Mouse (Mus musculus): ENCODE results near the gene Tram2. TPM values are rescaled to one million over a fixed set of nuclear protein-coding genes. Genes with fewer than 3 reads are reported as not detected.

Gene Tram2
- 9.1 and 11.2 TPM in 2 replicates for polyA plus RNA-seq (2015; fragmentation: Nextera tagmentation; extraction: Ambion mirVana)

DNA sequence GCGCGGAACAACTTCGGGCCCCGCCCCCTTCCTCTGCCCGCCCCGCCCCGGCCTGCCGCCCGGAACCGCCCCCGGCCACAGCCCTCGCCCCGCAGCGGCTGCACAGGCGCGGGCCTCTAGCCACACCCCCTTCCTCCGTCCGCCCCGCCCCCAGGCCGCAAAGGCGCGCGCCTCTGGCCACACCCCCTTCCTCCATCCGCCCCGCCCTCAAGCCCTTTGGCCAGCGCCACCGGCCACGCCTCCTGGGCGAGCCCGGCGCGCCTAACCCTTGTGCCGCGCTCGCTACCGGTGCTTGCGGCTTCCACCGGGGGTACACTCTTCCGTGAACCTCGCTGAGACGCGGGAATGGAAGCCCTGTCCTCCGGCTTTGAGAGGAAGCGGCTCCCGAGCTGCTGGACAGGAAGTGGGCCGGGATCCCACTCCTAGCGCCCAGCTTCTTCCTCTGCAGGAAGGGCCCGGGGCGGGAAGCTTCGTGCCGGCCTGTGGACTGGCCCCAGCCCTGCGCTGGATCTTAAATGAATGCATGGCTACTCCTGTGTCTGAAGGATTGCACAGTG lies at the start of gene Tram2:
Tram2 (minus strand) TSS at position 13 of the 557 bp plus-strand sequence.
- H3K36me3 ChIP-seq: no peaks in the 10 kb centered on the region
- no peaks in the 10 kb centered on the region for H3K27me3 ChIP-seq
- peak; percentile 91 for ATAC-seq (ENCODE audit: insufficient number of reproducible peaks, insufficient read depth, low FRiP score, low TSS enrichment, low read depth)
- H3K9ac ChIP-seq: peak within 1 kb of the TSS; percentile 85
- H3K4me2 ChIP-seq: peak within 1 kb of the TSS; percentile 78
- WGBS: under 1% methylated on average over 45 of the region's 52 CpGs
- H3K27ac ChIP-seq: peak within 1 kb of the TSS; percentile 91
- H3K4me3 ChIP-seq: peak within 1 kb of the TSS; percentile 74
- H3K9me3 ChIP-seq: no peaks in the 10 kb centered on the region
- peaks cover 43% of the 10 kb centered on the region for H3K4me1 ChIP-seq

DNA sequence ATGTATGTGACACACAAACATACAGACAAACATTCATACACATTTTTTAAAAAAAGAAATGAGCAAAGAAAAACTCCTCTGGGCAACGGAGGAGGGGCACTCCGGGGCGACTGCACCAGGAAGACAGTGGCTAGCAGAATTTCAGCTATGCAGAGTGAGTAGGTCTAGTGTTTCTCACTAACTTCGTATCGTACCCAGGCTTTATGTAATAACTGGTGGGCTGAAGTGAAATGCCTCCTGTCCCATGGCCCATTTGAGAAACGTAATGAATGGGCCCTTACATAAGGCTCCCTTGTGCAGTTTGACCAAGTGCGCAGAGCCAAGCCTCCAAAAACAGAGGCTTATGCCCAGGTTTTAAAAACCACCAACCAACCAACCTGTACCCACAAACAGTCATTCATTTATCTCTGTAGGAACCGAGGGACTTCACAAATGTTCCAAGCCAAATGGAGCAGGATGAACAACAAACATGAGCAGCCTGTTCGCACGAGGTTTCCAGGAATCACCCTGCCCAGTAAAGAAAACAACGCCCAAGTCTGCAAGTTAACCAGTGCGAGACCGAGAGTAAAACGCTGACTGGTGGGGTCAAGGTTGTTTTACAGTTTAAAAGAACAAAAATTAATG lies 45.8 kb upstream of the Tram2 start:
- Histone ChIP-seq H3K4me2 (no peak overlapping the region), H3K4me3 (no peak overlapping the region), H3K27ac (no peak overlapping the region; the same call in 1 of the 2 replicates), H3K9me3 (no peaks in the 10 kb centered on the region), H3K36me3 (no peaks in the 10 kb centered on the region), H3K27me3 (no peaks in the 10 kb centered on the region), H3K9ac (no peak overlapping the region), H3K4me1 (no peaks in the 10 kb centered on the region)
- 75% methylated on average over 14 of the region's 14 CpGs for WGBS
- no peak for ATAC-seq (ENCODE audit: insufficient number of reproducible peaks, insufficient read depth, low FRiP score, low TSS enrichment, low read depth)

- Histone ChIP-seq H3K4me1 (no peaks in the 10 kb centered on the region), H3K9ac (no peak overlapping the region), H3K4me3 (no peak overlapping the region), H3K27ac (no peak overlapping the region), H3K27me3 (no peaks in the 10 kb centered on the region), H3K36me3 (no peaks in the 10 kb centered on the region), H3K9me3 (no peaks in the 10 kb centered on the region), H3K4me2 (no peak overlapping the region)
- no peak for ATAC-seq (ENCODE audit: insufficient number of reproducible peaks, insufficient read depth, low FRiP score, low TSS enrichment, low read depth)
- WGBS: 84% methylated on average over 4 of the region's 4 CpGs
These were observed 24.8 kb upstream of the Tram2 start for GRCm38 (mm10) chr1:21103784-21104183.

DNA sequence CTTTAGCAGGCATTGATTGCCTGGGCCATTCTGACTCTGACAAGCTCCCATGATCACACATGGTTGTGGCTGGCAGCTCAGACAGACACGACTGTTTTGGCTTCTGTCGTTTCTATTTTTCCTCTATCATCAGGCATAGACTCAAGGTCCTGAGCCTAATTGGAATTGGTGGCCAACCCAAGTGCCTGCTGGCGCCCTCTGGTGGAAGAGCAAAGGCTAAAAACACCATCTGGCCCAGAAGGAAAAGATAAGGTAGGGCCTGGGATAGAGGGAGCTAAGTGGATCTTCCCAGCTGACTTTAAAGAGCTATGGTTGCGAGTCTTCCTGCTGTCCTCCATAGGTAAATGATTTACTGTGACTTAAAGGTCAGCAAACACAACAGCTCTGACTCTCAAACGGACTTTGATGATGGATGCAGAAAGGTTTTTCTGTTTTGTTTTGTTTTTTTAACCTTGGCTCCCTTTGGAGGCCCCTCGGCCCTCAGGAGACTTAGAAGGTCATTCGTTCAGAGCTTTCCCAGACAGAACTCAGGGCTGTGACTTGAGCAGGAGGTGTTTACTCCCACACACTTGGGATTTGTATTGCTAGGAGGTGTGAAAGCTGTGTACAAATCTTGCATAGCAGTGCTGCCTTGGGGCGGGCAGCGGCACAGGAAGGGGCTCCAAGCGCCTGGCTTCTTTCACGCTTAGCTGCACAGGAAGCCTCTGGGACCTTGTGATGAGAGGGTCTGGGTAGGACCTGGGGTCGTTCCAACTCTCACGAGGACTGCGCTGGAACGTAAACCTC lies 22.4 kb upstream of the Tram2 start:
- 42% methylated on average over 15 of the region's 15 CpGs for WGBS
- no peak overlapping the region for H3K27ac ChIP-seq
- H3K27me3 ChIP-seq: no peaks in the 10 kb centered on the region
- no peaks in the 10 kb centered on the region for H3K36me3 ChIP-seq
- H3K4me3 ChIP-seq: no peak overlapping the region
- H3K4me1 ChIP-seq: 0 out of 2 replicates have a peak, but pooled peaks cover 5% of the 10 kb centered on the region
- H3K9ac ChIP-seq: no peak overlapping the region
- no peaks in the 10 kb centered on the region for H3K9me3 ChIP-seq
- H3K4me2 ChIP-seq: no peak overlapping the region
- ATAC-seq (ENCODE audit: insufficient number of reproducible peaks, insufficient read depth, low FRiP score, low TSS enrichment, low read depth): no peak

DNA sequence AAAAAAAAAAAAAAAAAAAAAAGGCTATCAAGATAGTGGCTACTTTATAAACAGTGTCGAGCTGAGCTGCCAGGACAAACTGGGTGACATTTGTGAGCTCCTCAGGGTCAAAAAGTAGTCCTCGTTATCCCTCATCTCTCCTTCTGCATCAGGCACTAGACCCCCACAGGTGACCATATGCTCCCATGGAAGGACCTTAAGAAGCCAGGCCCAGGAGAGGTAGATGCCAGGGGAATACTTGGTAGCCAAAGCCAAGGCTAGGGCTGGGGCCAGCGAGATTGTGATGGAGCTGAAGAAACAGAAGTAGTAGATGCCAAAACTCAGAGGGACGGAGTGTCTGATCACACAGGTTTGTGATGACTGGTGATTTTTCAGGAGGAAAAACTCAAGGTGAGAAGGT lies 21.7 kb upstream of the Tram2 start:
- H3K4me2 ChIP-seq: no peak overlapping the region
- 90% methylated on average over 4 of the region's 4 CpGs for WGBS
- no peak overlapping the region for H3K27ac ChIP-seq
- no peaks in the 10 kb centered on the region for H3K9me3 ChIP-seq
- no peak overlapping the region for H3K9ac ChIP-seq
- H3K4me3 ChIP-seq: no peak overlapping the region
- H3K4me1 ChIP-seq: 0 out of 2 replicates have a peak, but pooled peaks cover 5% of the 10 kb centered on the region
- H3K36me3 ChIP-seq: no peaks in the 10 kb centered on the region
- ATAC-seq (ENCODE audit: insufficient number of reproducible peaks, insufficient read depth, low FRiP score, low TSS enrichment, low read depth): no peak
- H3K27me3 ChIP-seq: no peaks in the 10 kb centered on the region

DNA sequence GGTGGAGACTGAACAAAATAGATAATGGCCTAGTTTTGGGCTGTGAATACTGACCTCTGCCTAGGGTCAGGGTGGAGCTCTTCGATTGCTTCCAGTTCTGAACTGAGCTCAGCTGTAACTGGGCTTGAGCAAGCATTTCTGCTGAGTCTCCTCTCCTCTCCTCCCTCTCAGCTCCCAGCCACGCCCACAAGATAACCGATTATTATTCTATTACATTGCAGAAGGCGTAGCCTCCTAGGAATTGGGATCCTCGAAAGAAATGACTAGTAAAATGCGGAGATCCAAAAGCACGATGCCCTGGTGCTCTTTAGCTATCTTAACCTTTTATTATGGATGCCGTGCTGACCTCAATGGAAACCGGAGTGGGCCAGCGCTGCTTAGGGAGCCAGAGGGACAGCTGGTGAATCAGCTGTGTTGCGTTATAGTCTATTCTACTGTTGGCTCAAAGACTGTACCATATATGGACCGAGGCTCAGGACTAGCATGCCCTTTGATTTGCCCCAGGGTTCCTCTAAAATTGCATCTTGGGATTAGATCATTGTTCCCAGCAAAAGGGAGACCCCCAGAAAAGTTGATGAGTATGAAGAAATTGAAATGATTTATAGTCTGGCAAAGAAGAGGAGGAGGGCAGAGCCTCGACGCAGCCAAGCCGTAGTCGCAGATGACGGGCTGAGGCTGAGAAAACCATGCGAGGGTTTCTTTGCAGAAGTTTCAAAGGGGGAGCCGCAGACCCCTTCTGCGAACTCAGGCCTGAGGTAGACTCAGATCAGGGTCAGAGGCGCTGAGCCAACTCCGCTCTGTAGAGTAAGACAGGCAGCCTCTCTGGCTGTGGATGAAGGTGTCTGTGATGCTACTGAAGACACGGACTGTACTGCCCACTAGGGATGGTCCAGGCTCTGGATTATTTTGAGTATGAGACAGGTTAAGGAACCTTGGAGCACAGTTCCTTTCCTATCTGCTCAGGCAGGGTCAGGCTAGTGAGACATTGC lies 18.3 kb upstream of the Tram2 start:
- H3K27me3 ChIP-seq: no peaks in the 10 kb centered on the region
- no peak overlapping the region for H3K9ac ChIP-seq
- no peak for ATAC-seq (ENCODE audit: insufficient number of reproducible peaks, insufficient read depth, low FRiP score, low TSS enrichment, low read depth)
- no peak overlapping the region for H3K4me2 ChIP-seq
- 77% methylated on average over 23 of the region's 23 CpGs for WGBS
- H3K4me1 ChIP-seq: 0 out of 2 replicates have a peak, but pooled peaks cover 5% of the 10 kb centered on the region
- H3K4me3 ChIP-seq: no peak overlapping the region
- H3K9me3 ChIP-seq: no peaks in the 10 kb centered on the region
- H3K27ac ChIP-seq: no peak overlapping the region
- H3K36me3 ChIP-seq: no peaks in the 10 kb centered on the region

DNA sequence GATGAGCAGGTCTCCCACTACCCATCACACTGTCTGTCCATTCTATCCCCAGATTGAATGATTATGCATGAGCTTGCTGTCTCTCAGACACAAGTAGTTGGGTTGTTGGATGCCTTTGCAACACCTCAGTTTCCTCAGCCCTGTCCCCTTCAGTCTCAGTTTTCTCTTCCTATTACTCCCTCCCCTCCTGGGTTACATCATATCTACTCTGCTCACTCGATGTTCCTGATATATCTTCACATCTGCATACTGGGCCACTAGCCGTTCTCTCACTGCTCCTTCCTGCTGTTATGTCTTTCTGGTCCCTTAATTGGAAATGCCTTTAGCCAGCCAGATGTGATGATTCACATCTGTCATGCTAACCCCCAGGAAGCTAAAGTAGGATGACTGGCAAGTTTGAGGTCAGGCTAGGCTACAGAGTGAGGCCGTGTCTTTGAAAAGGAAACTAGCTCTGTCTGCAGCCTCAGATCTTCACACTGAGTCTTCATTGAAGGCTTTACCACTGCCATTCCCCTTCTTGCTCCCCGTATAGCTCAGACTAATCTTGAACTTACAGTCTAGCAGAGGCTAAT lies 15.7 kb upstream of the Tram2 start:
- no peak overlapping the region for H3K27ac ChIP-seq
- no peak for ATAC-seq (ENCODE audit: insufficient number of reproducible peaks, insufficient read depth, low FRiP score, low TSS enrichment, low read depth)
- 66% methylated on average over 4 of the region's 4 CpGs for WGBS

GRCm38 (mm10) chr1:21089661-21090117 lies 10.7 kb upstream of the Tram2 start:
- Histone ChIP-seq H3K9me3 (no peaks in the 10 kb centered on the region), H3K4me1 (peaks cover 5% of the 10 kb centered on the region), H3K27ac (peak overlapping the region; percentile 74), H3K4me3 (no peak overlapping the region), H3K9ac (peak overlapping the region; percentile 17; the same call in 1 of the 2 replicates), H3K36me3 (no peaks in the 10 kb centered on the region), H3K27me3 (no peaks in the 10 kb centered on the region), H3K4me2 (no peak overlapping the region)
- WGBS: 68% methylated on average over 6 of the region's 6 CpGs
- ATAC-seq (ENCODE audit: insufficient number of reproducible peaks, insufficient read depth, low FRiP score, low TSS enrichment, low read depth): peak; percentile 56; the same call in 1 of the 2 replicates

More for the DNA sequence above, 15.7 kb upstream of the Tram2 start:
- H3K4me2 ChIP-seq: no peak overlapping the region
- no peaks in the 10 kb centered on the region for H3K9me3 ChIP-seq
- no peak overlapping the region for H3K4me3 ChIP-seq
- no peak overlapping the region for H3K9ac ChIP-seq
- H3K36me3 ChIP-seq: no peaks in the 10 kb centered on the region
- H3K27me3 ChIP-seq: no peaks in the 10 kb centered on the region
- H3K4me1 ChIP-seq: peaks cover 7% of the 10 kb centered on the region

GRCm38 (mm10) chr1:21086291-21086690 lies 7.3 kb upstream of the Tram2 start:
- Histone ChIP-seq H3K36me3 (no peaks in the 10 kb centered on the region), H3K4me2 (no peak overlapping the region), H3K4me3 (no peak overlapping the region), H3K27me3 (no peaks in the 10 kb centered on the region), H3K9me3 (no peaks in the 10 kb centered on the region), H3K27ac (no peak overlapping the region), H3K4me1 (peaks cover 5% of the 10 kb centered on the region), H3K9ac (no peak overlapping the region)
- 75% methylated on average over 5 of the region's 5 CpGs for WGBS
- no peak for ATAC-seq (ENCODE audit: insufficient number of reproducible peaks, insufficient read depth, low FRiP score, low TSS enrichment, low read depth)

- WGBS: 80% methylated on average over 2 of the region's 2 CpGs
- Histone ChIP-seq H3K9ac (no peak overlapping the region), H3K36me3 (no peaks in the 10 kb centered on the region), H3K4me3 (no peak overlapping the region), H3K27ac (no peak overlapping the region), H3K4me2 (no peak overlapping the region), H3K27me3 (no peaks in the 10 kb centered on the region), H3K9me3 (no peaks in the 10 kb centered on the region), H3K4me1 (peaks cover 1% of the 10 kb centered on the region)
- ATAC-seq (ENCODE audit: insufficient number of reproducible peaks, insufficient read depth, low FRiP score, low TSS enrichment, low read depth): no peak
These were observed 5.6 kb upstream of the Tram2 start for GRCm38 (mm10) chr1:21084661-21085060.

Data from embryonic facial prominence, embryonic 13.5 days (tissue).